Mouse (Mus musculus) embryonic facial prominence, embryonic 12.5 days (tissue): ENCODE measurements around the gene Egfr. TPM values are rescaled to one million over a fixed set of nuclear protein-coding genes. Genes with fewer than 3 reads are reported as not detected.
A peak's percentile ranks its signal among the peaks of the same experiment; 100 is the strongest.

Experiments
- ATAC-seq: fragments of 200-750 bp; cut with Nextera tagmentation; 2 replicates; pipeline ENCODE4 v1.8.0; 2017; ENCODE audit not compliant: insufficient number of reproducible peaks, insufficient read depth, low FRiP score, low TSS enrichment
- H3K27ac ChIP-seq: fragments of 300-500 bp; sonication (generic); 2 replicates; pipeline ENCODE4 v1.5.1; 2016; ENCODE audit warnings: mild to moderate bottlenecking
- H3K27me3 ChIP-seq: fragments of 300-500 bp; sonication (generic); 2 replicates; pipeline ENCODE4 v1.6.1; 2016; ENCODE audit warnings: mild to moderate bottlenecking, moderate library complexity
- H3K36me3 ChIP-seq: fragments of 300-500 bp; sonication (generic); 2 replicates; pipeline ENCODE4 v1.6.1; 2016; ENCODE audit warnings: mild to moderate bottlenecking
- H3K4me1 ChIP-seq: fragments of 300-500 bp; sonication (generic); 2 replicates; pipeline ENCODE4 v1.6.1; 2016
- H3K4me2 ChIP-seq: fragments of 300-500 bp; sonication (generic); replicated peaks from 2 replicates; pipeline ENCODE4 v1.6.1; 2016; ENCODE audit warnings: mild to moderate bottlenecking, moderate library complexity
- H3K4me3 ChIP-seq: fragments of 300-500 bp; sonication (generic); 2 replicates; pipeline ENCODE4 v1.5.1; 2016; ENCODE audit warnings: mild to moderate bottlenecking
- H3K9ac ChIP-seq: fragments of 300-500 bp; sonication (generic); 2 replicates; pipeline ENCODE4 v1.6.1; 2016; ENCODE audit warnings: mild to moderate bottlenecking, moderate library complexity
- H3K9me3 ChIP-seq: fragments of 300-500 bp; sonication (generic); 2 replicates; pipeline ENCODE4 v1.6.1; 2016; ENCODE audit warnings: mild to moderate bottlenecking, moderate library complexity
- WGBS: fragments of 180-500 bp; shearing (Covaris S2); methylation state at CpG from one replicate; pipeline ENCODE4 v1.1.7; 2016; 5-methylcytosine and 5-hydroxymethylcytosine counted together
- polyA plus RNA-seq: library from polyadenylated mRNA; unstranded; fragments of >200 nt; fragmentation: Nextera tagmentation; extraction: Ambion mirVana; gene quantifications from 2 replicates; pipeline ENCODE4 v1.2.1, GENCODE M21; 2016

The Egfr gene
- polyA plus RNA-seq, 1 experiment from 2014 or later = 16.5 TPM

GRCm38 (mm10) chr11:16950226-16950975 lies 198.4 kb downstream of the Egfr start:
- peak overlapping the region; percentile 41 for H3K9ac ChIP-seq
- H3K4me3 ChIP-seq = peak overlapping the region; percentile 69
- H3K4me2 ChIP-seq = peak overlapping the region; percentile 84
- no peak overlapping the region for H3K27ac ChIP-seq
- no peak for ATAC-seq
- no peaks in the 10 kb centered on the region for H3K36me3 ChIP-seq
- no peaks in the 10 kb centered on the region for H3K9me3 ChIP-seq
- H3K4me1 ChIP-seq = peaks cover 13% of the 10 kb centered on the region; the same call in 1 of the 2 replicates
- 49% methylated on average over 13 of the region's 13 CpGs for WGBS
- H3K27me3 ChIP-seq = no peaks in the 10 kb centered on the region

- H3K27ac ChIP-seq = peak within 1 kb of the TSS; percentile 61
- H3K4me2 ChIP-seq = peak within 1 kb of the TSS; percentile 84
- peak; percentile 100 for ATAC-seq
- under 1% methylated on average over 38 of the region's 38 CpGs for WGBS
- H3K36me3 ChIP-seq = no peaks in the 10 kb centered on the region
- no peaks in the 10 kb centered on the region for H3K27me3 ChIP-seq
- no peaks in the 10 kb centered on the region for H3K9me3 ChIP-seq
- H3K4me1 ChIP-seq = peaks cover 13% of the 10 kb centered on the region; the same call in 1 of the 2 replicates
- peak within 1 kb of the TSS; percentile 69 for H3K4me3 ChIP-seq
- peak within 1 kb of the TSS; percentile 58 for H3K9ac ChIP-seq
Observed at GRCm38 (mm10) chr11:16950976-16951760, 199.2 kb downstream of the Egfr start, which contains the start of gene Fbxo48. Fbxo48 (plus strand) TSS chr11:16951375.

- Histone ChIP-seq H3K9me3 (no peaks in the 10 kb centered on the region), H3K9ac (peak overlapping the region; percentile 58), H3K36me3 (0 out of 2 replicates have a peak, but pooled peaks cover 3% of the 10 kb centered on the region), H3K27ac (peak overlapping the region; percentile 61; the same call in 1 of the 2 replicates), H3K4me2 (peak overlapping the region; percentile 84), H3K27me3 (no peaks in the 10 kb centered on the region), H3K4me1 (peaks cover 13% of the 10 kb centered on the region; the same call in 1 of the 2 replicates), H3K4me3 (peak overlapping the region; percentile 69)
- 10% methylated on average over 9 of the region's 9 CpGs for WGBS
- ATAC-seq = no peak
Observed at GRCm38 (mm10) chr11:16951761-16952010, 199.7 kb downstream of the Egfr start.

GRCm38 (mm10) chr11:16956115-16956862 lies 204.3 kb downstream of the Egfr start:
- 88% methylated on average over 6 of the region's 6 CpGs for whole genome bisulfite sequencing
- Histone ChIP-seq H3K27me3 (no peaks in the 10 kb centered on the region), H3K27ac (no peak overlapping the region), H3K36me3 (0 out of 2 replicates have a peak, but pooled peaks cover 3% of the 10 kb centered on the region), H3K4me1 (peaks cover 7% of the 10 kb centered on the region; the same call in 1 of the 2 replicates), H3K4me3 (no peak overlapping the region), H3K9me3 (no peaks in the 10 kb centered on the region), H3K4me2 (no peak overlapping the region), H3K9ac (no peak overlapping the region)
- ATAC-seq = no peak

- no peak overlapping the region for H3K27ac ChIP-seq
- no peaks in the 10 kb centered on the region for H3K27me3 ChIP-seq
- peaks cover 3% of the 10 kb centered on the region; the same call in 1 of the 2 replicates for H3K4me1 ChIP-seq
- WGBS = 90% methylated on average over 6 of the region's 6 CpGs
- H3K4me3 ChIP-seq = no peak overlapping the region
- 0 out of 2 replicates have a peak, but pooled peaks cover 3% of the 10 kb centered on the region for H3K36me3 ChIP-seq
- H3K9ac ChIP-seq = no peak overlapping the region
- no peak overlapping the region for H3K4me2 ChIP-seq
- no peak for ATAC-seq
- no peaks in the 10 kb centered on the region for H3K9me3 ChIP-seq
Observed at GRCm38 (mm10) chr11:16957030-16957429, 205.0 kb downstream of the Egfr start.

GRCm38 (mm10) chr11:16958520-16958919 lies 206.5 kb downstream of the Egfr start:
- H3K27ac ChIP-seq = no peak overlapping the region
- 87% methylated on average over 1 of the region's 1 CpGs for whole genome bisulfite sequencing
- no peak for ATAC-seq

More at GRCm38 (mm10) chr11:16958520-16958919, 206.5 kb downstream of the Egfr start:
- 0 out of 2 replicates have a peak, but pooled peaks cover 3% of the 10 kb centered on the region for H3K36me3 ChIP-seq
- no peaks in the 10 kb centered on the region for H3K27me3 ChIP-seq
- no peak overlapping the region for H3K4me2 ChIP-seq
- no peak overlapping the region for H3K9ac ChIP-seq
- no peak overlapping the region for H3K4me3 ChIP-seq
- no peaks in the 10 kb centered on the region for H3K9me3 ChIP-seq
- H3K4me1 ChIP-seq = 0 out of 2 replicates have a peak, but pooled peaks cover 2% of the 10 kb centered on the region

Other genes with a start within 250 kb of the Egfr start
- gene Sec61g, start 243.7 kb upstream of the Egfr start, polyA plus RNA-seq = 41.8 and 52.4 TPM in 2 replicates
- gene Fbxo48, start 199.2 kb downstream of the Egfr start, polyA plus RNA-seq = 1.6 and 2.2 TPM in 2 replicates